Mouse (Mus musculus) liver, adult 2 months (tissue): Measurements from ENCODE around the gene Smc1a. TPM values are rescaled to one million over a fixed set of nuclear protein-coding genes. Genes with fewer than 3 reads are reported as not detected.
"Not testable (repeated sequence)": the region's sequence is repeated elsewhere in the genome, so short reads cannot be mapped to it uniquely, and the experiment has no call there.

Source experiments
- DNase-seq: peaks from one replicate; pipeline ENCODE4 v3.0.0-alpha.2; 2011; ENCODE audit warnings: low read depth, low spot score; ENCODE audit errors: extremely low read depth
- H3K27ac ChIP-seq: fragments of 200-500 bp; replicated peaks from 2 replicates; pipeline ENCODE4 v1.5.1; 2012; ENCODE audit warnings: low read depth, mild to moderate bottlenecking, control low read depth, inconsistent platforms, low read length; ENCODE audit not compliant: insufficient read depth
- H3K27me3 ChIP-seq: fragments of 200-500 bp; 2 replicates; pipeline ENCODE4 v1.6.1; 2012; ENCODE audit warnings: mild to moderate bottlenecking, moderate library complexity, low read length, inconsistent platforms; ENCODE audit not compliant: control insufficient read depth, insufficient read depth
- H3K36me3 ChIP-seq: fragments of 200-500 bp; 2 replicates; pipeline ENCODE4 v1.6.1; 2012; ENCODE audit warnings: low read length, inconsistent platforms; ENCODE audit not compliant: control insufficient read depth, insufficient read depth
- H3K4me1 ChIP-seq: fragments of 200-500 bp; 2 replicates; pipeline ENCODE4 v1.6.1; 2011; ENCODE audit warnings: low read length; ENCODE audit not compliant: control insufficient read depth, insufficient read depth
- H3K4me3 ChIP-seq: fragments of 200-500 bp; 2 replicates; pipeline ENCODE4 v1.5.1; 2011; ENCODE audit warnings: low read depth, mild to moderate bottlenecking, control low read depth, low read length, moderate library complexity; ENCODE audit not compliant: insufficient read depth
- H3K79me2 ChIP-seq: fragments of 200-500 bp; 2 replicates; pipeline ENCODE4 v1.6.1; 2012; ENCODE audit warnings: inconsistent platforms, mild to moderate bottlenecking, low read length, moderate library complexity; ENCODE audit not compliant: control insufficient read depth, insufficient read depth
- H3K9ac ChIP-seq: fragments of 200-500 bp; 2 replicates; pipeline ENCODE4 v1.6.1; 2012; ENCODE audit warnings: low read depth, mild to moderate bottlenecking, control low read depth, inconsistent platforms, low read length
- CTCF ChIP-seq: fragments of 200-500 bp; IDR thresholded peaks from 2 replicates; pipeline ENCODE4 v1.5.1; 2011; ENCODE audit warnings: low read depth, low read length, control low read depth
- POLR2A ChIP-seq: fragments of 200-500 bp; IDR thresholded peaks from 2 replicates; pipeline ENCODE4 v1.6.1; 2011; ENCODE audit warnings: low read length, control low read depth; ENCODE audit not compliant: insufficient read depth; ENCODE audit errors: extremely low read depth
- WGBS: fragments of 180-500 bp; shearing (Covaris S2); methylation state at CpG from one replicate; pipeline ENCODE4 v1.1.7; 2018; 5-methylcytosine and 5-hydroxymethylcytosine counted together
- polyA plus RNA-seq: library from polyadenylated mRNA; depleted of rRNA; stranded (reverse); fragments of >200 nt; gene quantifications from 2 replicates; pipeline ENCODE4 v1.2.3, GENCODE M21; 2012
- total RNA-seq: library from RNA; depleted of rRNA; stranded (reverse); fragments of >200 nt; gene quantifications from 2 replicates; pipeline ENCODE4 v1.2.3, GENCODE M21; 2014

The Smc1a gene
- total and polyA plus RNA-seq, 2 experiments: 10.9 to 23.7 TPM

GRCm38 (mm10) chrX:152047230-152047629 is 31.0 kb downstream of the Smc1a start:
- peaks cover 19% of the 10 kb centered on the region; the same call in 1 of the 2 replicates for H3K36me3 ChIP-seq
- DNase-seq: no peak
- no peak overlapping the region for H3K9ac ChIP-seq

GRCm38 (mm10) chrX:152052546-152052945 is 36.3 kb downstream of the Smc1a start:
- 92% methylated on average over 3 of the region's 3 CpGs for WGBS
- Histone ChIP-seq H3K9ac (no peak overlapping the region), H3K4me1 (no peaks in the 10 kb centered on the region), H3K79me2 (no peaks in the 10 kb centered on the region), H3K27me3 (no peaks in the 10 kb centered on the region), H3K36me3 (peaks cover 14% of the 10 kb centered on the region; the same call in 1 of the 2 replicates), H3K27ac (no peak overlapping the region), H3K4me3 (no peak overlapping the region)
- DNase-seq: no peak
- TF ChIP-seq POLR2A: no peak
- no peak for TF ChIP-seq CTCF

More at GRCm38 (mm10) chrX:152047230-152047629, 31.0 kb downstream of the Smc1a start:
- no peak for TF ChIP-seq POLR2A
- no peak for TF ChIP-seq CTCF
- no peaks in the 10 kb centered on the region for H3K4me1 ChIP-seq
- H3K27me3 ChIP-seq: no peaks in the 10 kb centered on the region
- no peak overlapping the region for H3K27ac ChIP-seq
- no peak overlapping the region for H3K4me3 ChIP-seq
- H3K79me2 ChIP-seq: no peaks in the 10 kb centered on the region

GRCm38 (mm10) chrX:152054094-152054493 is 37.9 kb downstream of the Smc1a start:
- peaks cover 17% of the 10 kb centered on the region; the same call in 1 of the 2 replicates for H3K36me3 ChIP-seq
- no peaks in the 10 kb centered on the region for H3K27me3 ChIP-seq
- no peak for TF ChIP-seq POLR2A
- TF ChIP-seq CTCF: no peak
- 96% methylated on average over 1 of the region's 1 CpGs for WGBS
- no peak overlapping the region for H3K4me3 ChIP-seq
- DNase-seq: no peak
- H3K9ac ChIP-seq: no peak overlapping the region
- no peaks in the 10 kb centered on the region for H3K4me1 ChIP-seq
- H3K79me2 ChIP-seq: no peaks in the 10 kb centered on the region
- H3K27ac ChIP-seq: no peak overlapping the region

GRCm38 (mm10) chrX:152065674-152066073 is 49.4 kb downstream of the Smc1a start:
- Histone ChIP-seq H3K36me3 (peaks cover 16% of the 10 kb centered on the region; the same call in 1 of the 2 replicates), H3K79me2 (no peaks in the 10 kb centered on the region), H3K9ac (no peak overlapping the region), H3K27ac (no peak overlapping the region), H3K27me3 (no peaks in the 10 kb centered on the region), H3K4me3 (no peak overlapping the region), H3K4me1 (no peaks in the 10 kb centered on the region)
- no peak for DNase-seq
- no peak for TF ChIP-seq POLR2A
- TF ChIP-seq CTCF: no peak
- WGBS: 95% methylated on average over 2 of the region's 2 CpGs

GRCm38 (mm10) chrX:152067789-152068188 is 51.6 kb downstream of the Smc1a start:
- Histone ChIP-seq H3K4me1 (no peaks in the 10 kb centered on the region), H3K9ac (no peak overlapping the region), H3K27ac (no peak overlapping the region), H3K27me3 (no peaks in the 10 kb centered on the region), H3K36me3 (0 out of 2 replicates have a peak, but pooled peaks cover 2% of the 10 kb centered on the region), H3K79me2 (no peaks in the 10 kb centered on the region), H3K4me3 (no peak overlapping the region)
- TF ChIP-seq CTCF (no peak), POLR2A (no peak)
- 69% methylated on average over 1 of the region's 1 CpGs for WGBS
- DNase-seq: no peak

- H3K36me3 ChIP-seq, H3K4me3 ChIP-seq, H3K9ac ChIP-seq, H3K27me3 ChIP-seq, H3K79me2 ChIP-seq, H3K4me1 ChIP-seq, H3K27ac ChIP-seq: not testable (repeated sequence)
- DNase-seq: peak; percentile 5
- WGBS: 37% methylated on average over 7 of the region's 7 CpGs
These were observed 73.8 kb downstream of the Smc1a start for GRCm38 (mm10) chrX:152089832-152090614.
